Mouse (Mus musculus) layer of hippocampus, adult 11-12 months (tissue): Measurements from ENCODE around the gene Dach1.

ENCODE experiments used
- DNase-seq: peaks from one replicate; pipeline ENCODE4 v3.0.0; 2022; ENCODE audit warnings: low spot score

The Dach1 gene

DNA sequence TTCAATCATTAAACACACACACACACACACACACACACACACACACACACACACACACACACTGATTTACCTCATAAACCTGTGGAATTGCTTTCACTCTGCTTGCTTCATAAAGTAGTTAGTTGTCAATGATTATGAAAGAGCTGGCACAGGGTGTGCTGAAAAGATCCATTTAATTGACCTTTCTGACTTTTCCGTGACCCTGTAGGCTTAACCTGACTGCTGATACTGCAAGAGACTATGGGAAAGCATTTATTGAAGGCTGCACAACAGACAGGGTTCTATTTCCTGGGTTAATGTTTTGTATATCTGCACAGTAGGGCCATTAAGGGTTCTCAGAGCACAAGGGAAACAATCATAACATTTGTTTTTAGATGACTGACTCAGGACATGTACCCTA is 321.9 kb downstream of the Dach1 start:
- no peak for DNase-seq

DNA sequence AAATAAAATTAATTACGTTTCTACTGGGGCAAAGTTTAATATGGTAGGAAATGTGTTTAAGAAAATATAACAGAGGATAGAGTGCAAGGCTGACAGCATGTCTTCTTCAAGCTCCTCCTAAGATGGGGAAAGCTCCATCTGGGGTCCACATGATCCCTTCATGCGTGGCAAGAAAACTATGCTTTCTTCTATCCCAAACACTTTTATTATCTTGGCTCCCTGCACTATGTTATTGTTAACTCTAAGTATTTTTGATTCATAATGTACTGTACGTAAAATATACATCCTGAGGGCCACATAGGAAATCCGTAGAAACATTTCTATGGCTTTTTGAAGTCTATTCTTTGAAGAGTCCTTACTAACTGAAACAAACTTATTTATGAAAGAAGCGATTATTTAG is 330.3 kb downstream of the Dach1 start:
- DNase-seq, result no peak

DNA sequence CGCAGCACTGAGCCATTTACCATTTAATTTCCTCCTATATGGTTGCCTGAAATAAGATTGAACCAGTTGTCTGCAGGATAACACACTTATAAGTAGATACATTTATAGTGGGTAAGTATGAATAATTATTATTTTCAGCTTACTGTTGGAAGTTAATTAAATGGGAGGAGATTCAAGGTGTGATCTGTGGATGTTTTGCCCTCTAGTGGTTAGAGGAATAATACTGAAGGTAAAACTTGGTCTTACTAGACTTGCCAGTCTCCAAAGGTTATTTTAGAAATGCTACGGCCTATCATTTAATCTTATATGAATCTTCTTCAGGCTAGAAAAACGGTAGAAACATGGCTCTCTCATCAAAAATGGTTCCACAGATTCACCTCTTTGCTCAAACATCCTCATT is 339.7 kb downstream of the Dach1 start:
- no peak for DNase-seq

DNA sequence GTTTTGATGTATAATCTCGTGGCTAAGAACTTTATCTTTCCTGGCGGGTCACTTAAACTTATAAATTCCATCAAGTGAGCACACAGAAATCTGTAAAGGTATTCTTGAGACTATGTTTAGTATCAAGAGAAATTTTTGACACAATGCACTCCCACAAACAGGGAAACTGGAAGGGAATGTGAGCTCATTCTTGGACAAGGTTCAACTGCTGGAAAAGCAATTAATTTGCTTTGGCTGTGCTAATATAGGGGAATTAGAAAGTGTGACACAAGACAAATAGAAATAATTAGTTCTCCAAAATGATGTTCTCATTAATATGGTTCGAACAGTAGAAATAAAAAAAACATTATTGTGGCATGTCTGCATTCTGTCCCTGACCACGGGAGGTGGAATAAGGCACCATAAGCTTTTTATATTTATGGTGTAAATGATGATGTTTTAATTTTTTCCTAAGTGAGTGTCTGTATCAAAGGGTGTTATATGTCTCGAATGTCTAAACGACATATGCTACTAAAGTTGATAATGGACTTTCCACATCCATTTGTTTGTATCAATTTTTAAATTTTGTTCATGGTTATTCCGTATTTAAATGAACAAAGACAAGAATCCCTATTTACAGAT is 354.9 kb downstream of the Dach1 start:
- DNase-seq, result no peak

DNA sequence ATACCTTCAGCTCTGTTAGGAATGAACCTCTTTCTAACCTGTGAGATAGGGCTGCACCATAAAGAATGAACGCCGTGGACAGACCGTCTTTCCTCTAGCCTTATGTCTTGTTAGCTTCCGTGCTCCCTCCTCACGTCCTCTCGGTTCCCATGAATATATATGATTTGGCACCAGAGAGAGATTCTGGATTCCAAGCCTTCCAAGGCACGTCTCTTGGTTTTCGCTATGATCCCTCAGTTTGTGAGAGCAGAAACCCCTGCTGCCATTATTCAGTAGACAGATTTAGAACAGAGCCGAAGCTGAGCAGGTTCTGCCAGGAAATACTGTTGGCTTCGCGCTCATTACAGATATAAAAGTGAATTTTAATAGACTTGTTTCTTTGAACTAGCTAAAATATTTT is 356.0 kb downstream of the Dach1 start:
- no peak for DNase-seq

DNA sequence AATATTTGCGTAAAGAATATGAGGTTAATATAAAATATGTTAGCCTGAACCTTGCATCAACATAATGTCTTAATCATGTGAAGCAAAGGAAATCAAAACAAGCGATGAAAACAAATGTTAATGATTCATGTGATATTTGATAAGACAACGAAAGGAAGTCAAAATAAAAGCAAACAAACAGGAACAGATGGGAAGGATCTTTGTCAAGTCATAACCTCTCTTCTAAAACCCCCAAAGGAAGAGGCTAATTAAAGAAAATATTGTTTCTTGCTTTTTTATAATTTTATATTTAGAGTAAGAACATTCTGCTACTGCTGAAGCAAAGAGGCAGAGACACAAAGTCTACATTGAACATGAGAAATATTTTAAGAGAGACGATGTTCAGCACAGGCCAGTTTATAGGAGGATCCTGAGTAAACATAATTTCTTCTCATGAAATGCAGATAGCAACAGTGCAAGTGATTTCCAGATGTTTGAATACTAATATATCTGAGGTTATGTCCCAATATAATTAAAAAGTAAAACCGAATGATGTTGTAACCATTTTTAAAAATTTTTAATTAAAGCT is 374.1 kb downstream of the Dach1 start:
- no peak for DNase-seq

DNA sequence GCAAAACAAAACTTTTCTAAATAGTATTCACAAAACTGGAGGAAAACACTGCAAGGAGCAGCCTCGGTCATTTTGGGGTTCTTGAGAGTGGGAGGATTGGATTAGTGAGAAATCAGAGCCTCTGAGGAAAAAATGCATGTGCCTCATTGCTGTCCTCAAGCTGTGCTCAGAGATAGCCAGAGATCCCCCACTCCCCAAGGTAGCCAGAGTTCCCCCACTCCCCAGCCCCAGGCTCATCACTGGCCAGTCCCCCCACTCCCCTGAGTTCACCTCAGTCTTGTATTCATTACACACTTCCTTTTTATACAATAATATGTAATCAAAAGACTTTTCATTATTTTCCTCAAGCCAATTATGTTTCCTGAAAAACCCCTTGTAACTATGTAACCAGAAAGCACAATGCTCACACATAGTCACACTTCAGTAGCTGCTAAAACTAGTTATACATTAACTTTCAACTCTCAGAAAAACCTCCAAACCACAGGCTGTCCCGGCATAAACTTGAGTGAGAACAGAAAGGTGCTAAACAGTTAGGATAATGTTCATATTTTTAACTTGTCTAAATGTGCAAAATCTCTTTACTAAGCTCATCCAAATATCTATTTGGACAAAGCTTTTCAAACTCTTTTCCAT is 395.3 kb downstream of the Dach1 start:
- DNase-seq, result no peak

DNA sequence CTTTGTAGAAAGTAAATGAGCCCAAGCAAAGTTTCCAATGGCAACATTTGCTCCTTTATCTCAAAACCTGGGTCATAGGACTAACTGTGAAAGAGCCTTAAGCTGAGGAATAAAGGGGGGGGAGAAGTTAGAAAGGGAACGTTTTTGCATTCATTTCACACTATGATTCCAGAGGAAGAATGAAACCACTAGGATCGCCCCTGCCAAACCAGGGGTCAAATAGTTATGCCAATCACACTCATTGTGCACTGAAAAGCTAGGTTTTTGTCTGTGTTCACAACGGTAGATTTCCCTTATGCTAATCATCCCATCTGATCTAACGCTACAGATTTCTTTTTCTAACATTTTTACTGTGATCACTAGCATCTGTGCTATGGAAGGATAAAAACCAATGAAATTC is 415.2 kb downstream of the Dach1 start:
- DNase-seq, result no peak

DNA sequence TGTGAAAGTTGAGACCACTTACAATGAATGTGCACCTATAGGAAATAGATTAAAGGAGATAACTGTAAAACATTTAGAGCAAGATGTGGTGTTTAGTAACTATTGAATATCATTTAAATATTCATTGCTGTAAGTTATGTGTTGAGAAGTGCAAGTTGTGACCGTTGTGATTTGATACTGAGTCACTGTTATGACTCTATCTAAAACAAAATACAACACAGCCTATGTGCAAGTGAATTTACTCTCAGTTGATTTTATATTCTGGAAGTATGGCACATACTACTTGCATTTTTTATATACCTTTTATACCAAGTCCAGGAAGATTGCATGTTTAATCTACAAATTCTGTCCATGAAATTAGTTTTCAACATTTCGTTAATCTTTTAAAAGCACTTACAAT is 415.6 kb downstream of the Dach1 start:
- no peak for DNase-seq

DNA sequence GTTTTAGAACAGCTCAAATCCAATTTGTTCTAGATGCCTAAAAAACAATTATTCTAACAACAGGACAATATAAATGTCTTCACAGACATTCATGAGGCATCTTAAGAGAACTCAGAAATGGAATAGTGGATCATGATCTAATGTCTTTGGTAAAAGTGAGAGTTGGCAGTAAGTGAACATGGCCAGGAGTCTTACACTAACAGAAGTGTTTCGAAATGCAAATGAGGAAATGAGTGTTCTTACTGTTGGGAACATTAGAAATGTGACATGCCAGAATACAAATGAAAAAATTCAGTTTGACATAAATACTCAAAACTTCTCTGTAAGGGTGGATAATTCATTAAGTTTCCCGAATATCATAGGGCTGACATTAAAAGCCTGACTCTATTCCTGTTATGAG is 426.3 kb downstream of the Dach1 start:
- DNase-seq, result no peak

DNA sequence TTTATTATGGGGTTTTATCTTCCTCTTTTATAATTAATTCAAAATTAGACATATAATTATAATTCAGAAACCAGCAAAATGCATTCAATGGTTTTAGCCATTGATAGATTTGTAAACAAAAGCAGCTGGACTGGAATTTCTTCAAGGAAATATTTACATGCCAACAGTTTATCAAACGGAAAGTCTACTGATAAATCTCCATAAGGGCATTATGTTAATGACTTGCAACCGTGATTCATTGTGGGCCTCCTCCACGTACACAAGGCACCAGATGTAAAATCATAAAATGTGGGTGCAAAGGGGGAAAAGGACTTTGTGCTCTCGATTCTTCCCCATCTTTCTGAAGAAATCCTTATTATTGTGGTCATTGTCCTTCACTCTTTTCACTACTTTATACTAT is 426.8 kb downstream of the Dach1 start:
- no peak for DNase-seq
